In the genomic region with DNA sequence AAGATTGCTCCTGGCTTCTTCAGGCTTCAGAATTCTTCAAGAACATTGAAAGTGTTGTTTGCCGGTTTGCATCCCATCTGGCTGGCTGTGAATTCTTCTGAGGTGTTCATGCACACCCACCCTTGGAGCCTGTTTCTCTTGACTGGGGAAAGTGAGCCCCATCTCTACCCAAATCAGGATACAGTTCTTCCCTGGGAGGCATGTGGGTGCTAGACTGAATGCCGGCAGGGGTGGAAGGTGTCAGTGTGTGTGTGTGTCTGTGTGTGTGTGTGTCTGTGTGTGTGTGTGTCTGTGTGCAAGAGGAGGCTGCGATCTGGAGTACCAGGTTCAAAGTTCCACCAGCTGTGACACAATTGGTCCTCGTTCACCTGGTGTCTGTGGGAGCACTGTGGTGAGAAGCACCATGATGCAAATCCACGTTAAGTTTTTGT, we compare ENCODE assay signal across 13 mouse cellular contexts.
DNase-seq lines count a peak whose midpoint lies in the region; ATAC-seq and TF ChIP-seq lines count a peak whose summit lies in the region.
"Had no signal": no experiment of that assay in that cellular context is flagged by ENCODE, and none has a peak within 500 bp of the region (broad histone marks: within the 10 kb centered on the region; RNA-seq: fewer than 3 reads in every experiment).

No protein-coding gene starts in this region.

- no peaks in the 10 kb centered on the region for H3K27me3 ChIP-seq in heart, embryonic 16.5 days (ENCODE audit: control insufficient read depth, insufficient read depth, low read length)
- H3K27me3 ChIP-seq in heart, embryonic 11.5 days (ENCODE audit: control insufficient read depth, insufficient read depth, low read length) = no peaks in the 10 kb centered on the region
- no peaks in the 10 kb centered on the region for H3K27me3 ChIP-seq in cerebellum, adult 2 months (ENCODE audit: control insufficient read depth, insufficient read depth, low read length)
- H3K27me3 ChIP-seq: embryonic facial prominence, embryonic 15.5 days; liver, embryonic 15.5 days; midbrain, embryonic 12.5 days had no signal

- no peak overlapping the region for H3K4me2 ChIP-seq in heart, embryonic 16.5 days (ENCODE audit: low read depth, low read length)
- H3K4me2 ChIP-seq in heart, embryonic 11.5 days = no peak overlapping the region
- H3K4me2 ChIP-seq: embryonic facial prominence, embryonic 15.5 days; midbrain, embryonic 12.5 days had no signal

- peak overlapping the region; percentile 88 for H3K27ac ChIP-seq in heart, embryonic 16.5 days (ENCODE audit: low read length)
- no peak overlapping the region for H3K27ac ChIP-seq in heart, embryonic 11.5 days (ENCODE audit: low read depth, low read length)
- H3K27ac ChIP-seq in bone marrow, adult 2 months (ENCODE audit: control insufficient read depth, insufficient read depth, low read depth, low read length, poor library complexity) = peak overlapping the region; percentile 15
- no peak overlapping the region for H3K27ac ChIP-seq in cerebellum, adult 2 months (ENCODE audit: insufficient read depth, low read length)
- H3K27ac ChIP-seq: embryonic facial prominence, embryonic 15.5 days; liver, embryonic 15.5 days; midbrain, embryonic 12.5 days had no signal

- no peak for TF ChIP-seq CTCF in bone marrow, adult 2 months (IDR thresholded peaks at IDR 0.05; ENCODE audit: control insufficient read depth, insufficient read depth, low read length)
- TF ChIP-seq CTCF in cerebellum, adult 2 months (IDR thresholded peaks at IDR 0.05; ENCODE audit: borderline replicate concordance, insufficient read depth, low read depth, low read length) = no peak

- peaks cover 32% of the 10 kb centered on the region for H3K4me1 ChIP-seq in heart, embryonic 16.5 days (ENCODE audit: control insufficient read depth, insufficient read depth, low read length)
- peaks cover 29% of the 10 kb centered on the region for H3K4me1 ChIP-seq in heart, embryonic 11.5 days (ENCODE audit: control insufficient read depth, insufficient read depth, low read length)
- H3K4me1 ChIP-seq in bone marrow, adult 2 months (ENCODE audit: control insufficient read depth, insufficient read depth, low read length) = peaks cover 1% of the 10 kb centered on the region; the same call in 1 of the 2 replicates
- no peaks in the 10 kb centered on the region for H3K4me1 ChIP-seq in cerebellum, adult 2 months (ENCODE audit: control insufficient read depth, insufficient read depth, low read length)

- H3K4me3 ChIP-seq in heart, embryonic 16.5 days (ENCODE audit: low read length) = no peak overlapping the region
- H3K4me3 ChIP-seq in heart, embryonic 11.5 days (ENCODE audit: low read depth, low read length) = no peak overlapping the region
- no peak overlapping the region for H3K4me3 ChIP-seq in bone marrow, adult 2 months (replicated peaks; ENCODE audit: control insufficient read depth, low read depth, low read length)
- no peak overlapping the region for H3K4me3 ChIP-seq in cerebellum, adult 2 months (replicated peaks; ENCODE audit: insufficient read depth, low read depth, low read length)
- H3K4me3 ChIP-seq: embryonic facial prominence, embryonic 15.5 days; liver, embryonic 15.5 days; midbrain, embryonic 12.5 days had no signal

- no peak overlapping the region for H3K9ac ChIP-seq in heart, embryonic 16.5 days (ENCODE audit: low read length)
- H3K9ac ChIP-seq in heart, embryonic 11.5 days (ENCODE audit: low read depth, low read length) = no peak overlapping the region
- H3K9ac ChIP-seq: embryonic facial prominence, embryonic 15.5 days; liver, embryonic 15.5 days; midbrain, embryonic 12.5 days had no signal

- ATAC-seq in heart, embryonic 16.5 days (replicated peaks; ENCODE audit: extremely low read depth, insufficient read depth, low FRiP score) = 0 out of 2 replicates have a peak, but pooled peaks have one; percentile 4
- ATAC-seq in heart, embryonic 11.5 days (replicated peaks; ENCODE audit: insufficient number of reproducible peaks, low FRiP score, low TSS enrichment) = no peak

- TF ChIP-seq POLR2A in bone marrow, adult 2 months (IDR thresholded peaks at IDR 0.05; ENCODE audit: borderline replicate concordance, control insufficient read depth, low read depth, low read length) = no peak
- TF ChIP-seq POLR2A in cerebellum, adult 2 months (IDR thresholded peaks at IDR 0.05; ENCODE audit: borderline replicate concordance, insufficient read depth, low read length) = no peak

- H3K9me3 ChIP-seq in heart, embryonic 16.5 days (replicated peaks; ENCODE audit: control insufficient read depth, low read length) = no peaks in the 10 kb centered on the region
- no peaks in the 10 kb centered on the region for H3K9me3 ChIP-seq in heart, embryonic 11.5 days (replicated peaks; ENCODE audit: control insufficient read depth, low read length)
- H3K9me3 ChIP-seq: embryonic facial prominence, embryonic 15.5 days; liver, embryonic 15.5 days; midbrain, embryonic 12.5 days had no signal

- WGBS in heart, embryonic 16.5 days = 67% methylated on average over 5 of the region's 5 CpGs
- 56% methylated on average over 5 of the region's 5 CpGs for WGBS in heart, embryonic 11.5 days (ENCODE audit: insufficient replicate concordance)
- 37% methylated on average over 5 of the region's 5 CpGs for WGBS in bone marrow, adult 2 months
- 87% methylated on average over 5 of the region's 5 CpGs for WGBS in cerebellum, adult 2 months

- no peaks in the 10 kb centered on the region for H3K36me3 ChIP-seq in heart, embryonic 16.5 days (ENCODE audit: control insufficient read depth, insufficient read depth)
- no peaks in the 10 kb centered on the region for H3K36me3 ChIP-seq in heart, embryonic 11.5 days (ENCODE audit: control insufficient read depth, insufficient read depth, low read length)
- H3K36me3 ChIP-seq: embryonic facial prominence, embryonic 15.5 days; liver, embryonic 15.5 days; midbrain, embryonic 12.5 days had no signal

- peak; percentile 24 to 46 for DNase-seq in frontal cortex, postnatal 25 days (ENCODE audit: low spot score in 2 of 2)
- DNase-seq in right cerebral cortex, postnatal 25 days = peak; percentile 74
- DNase-seq in cerebellum, adult 2 months = no peak
- DNase-seq in cerebellum, postnatal 25 days = no peak
- DNase-seq in gastrocnemius, adult 18-20 months (ENCODE audit: low spot score) = no peak
- DNase-seq: adrenal gland, postnatal 25 days; cerebellum, postnatal 10 days had no signal

Comparison
In these comparisons a context has a peak if more than half of its experiments do, and no peak if none do; other contexts are left out.
1. H3K27ac ChIP-seq: peak in heart, embryonic 16.5 days (single experiment) and bone marrow, adult 2 months (single experiment); none in heart, embryonic 11.5 days (single experiment) and cerebellum, adult 2 months (single experiment).
2. DNase-seq: peak in frontal cortex, postnatal 25 days (2 of 2) and right cerebral cortex, postnatal 25 days (single experiment); none in cerebellum, adult 2 months (0 of 2), cerebellum, postnatal 25 days (0 of 2) and gastrocnemius, adult 18-20 months (single experiment).